Mouse (Mus musculus): ENCODE data around the gene Pip5k1b. TPM values are rescaled to one million over a fixed set of nuclear protein-coding genes. Genes with fewer than 3 reads are reported as not detected.

The Pip5k1b gene
- total RNA-seq, 1 experiment, result 2.1 TPM

DNA sequence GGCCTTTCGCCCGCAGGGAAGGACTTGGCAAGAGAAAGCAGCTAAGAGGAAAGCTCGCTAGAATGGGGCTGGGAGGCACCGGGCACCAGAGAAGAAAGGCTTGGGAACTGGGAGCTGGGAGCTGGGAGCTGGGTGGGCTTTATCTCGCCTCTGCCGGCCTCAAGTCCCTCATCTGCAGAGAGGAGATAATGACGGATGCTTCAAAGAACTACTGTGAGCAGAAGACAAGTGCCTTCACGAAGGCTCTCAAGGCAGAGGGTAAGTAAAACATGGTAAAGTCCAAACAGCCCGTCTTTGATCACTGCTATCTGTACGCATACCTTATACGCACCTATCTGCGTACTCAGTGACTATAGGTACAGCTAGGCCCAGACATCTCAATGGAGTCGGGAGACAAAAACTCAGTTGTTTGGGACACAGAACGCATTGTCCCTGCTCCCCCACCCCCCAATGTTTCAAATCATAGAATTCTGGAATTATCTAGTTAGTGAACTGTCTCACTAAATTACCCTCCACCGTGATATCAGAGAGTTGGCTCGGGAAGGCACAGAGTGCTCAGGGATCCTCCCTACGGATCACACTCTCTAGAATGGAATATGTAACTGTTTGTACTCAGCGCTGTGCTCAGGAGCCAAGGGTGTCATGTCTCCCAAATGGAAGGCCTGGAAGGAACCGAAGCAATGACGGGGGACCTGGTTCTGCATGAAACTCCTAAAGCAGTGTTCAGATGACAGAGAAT lies 42.4 kb downstream of the Pip5k1b start:
- H3K4me1 ChIP-seq (ENCODE audit: control insufficient read depth in 2 of 2, insufficient read depth in 2 of 2, low read length in 2 of 2, poor library complexity in 1 of 2), result no peaks in the 10 kb centered on the region

DNA sequence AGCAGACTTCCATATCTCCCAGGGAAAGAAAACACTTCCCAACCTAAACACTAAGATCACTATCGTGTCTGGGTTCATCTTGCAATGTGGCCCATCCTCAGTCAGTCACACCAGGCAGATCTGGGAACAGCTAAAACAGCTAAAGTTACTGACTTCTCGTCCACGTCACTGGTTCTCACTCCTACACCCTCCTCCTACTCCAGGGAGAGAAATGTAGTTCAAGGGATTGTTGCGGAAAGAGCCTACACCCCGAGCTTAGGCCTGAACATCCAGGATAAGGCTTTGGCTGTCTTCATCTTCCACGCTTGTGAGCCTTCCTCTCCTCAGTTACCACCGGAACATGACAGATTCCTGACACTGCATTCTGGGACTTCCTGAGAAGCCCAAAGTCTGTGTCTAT lies 43.7 kb downstream of the Pip5k1b start:
- TF ChIP-seq ZNF384 (IDR thresholded peaks at IDR 0.05; ENCODE audit: low read depth, low read length) (no peak), CHD2 (IDR thresholded peaks at IDR 0.05; ENCODE audit: low read depth, low read length) (no peak), MAFK (IDR thresholded peaks at IDR 0.05; ENCODE audit: insufficient read depth, low read depth, low read length) (no peak), HCFC1 (IDR thresholded peaks at IDR 0.05; ENCODE audit: borderline replicate concordance, insufficient read depth, low read length) (no peak), ZC3H11A (IDR thresholded peaks at IDR 0.05; ENCODE audit: borderline replicate concordance, low read depth, low read length) (no peak)
- H3K9ac ChIP-seq (ENCODE audit: insufficient read depth, low read depth, low read length, poor library complexity, severe bottlenecking), result no peak overlapping the region
- in situ Hi-C loops (cut with MboI; ENCODE audit: low sequenced_read_pairs in 2 of 2, unreplicated experiment in 2 of 2), result no loop called here
- no peak overlapping the region for H3K27ac ChIP-seq (ENCODE audit: insufficient read depth, low read depth, low read length, poor library complexity, severe bottlenecking)
- H3K4me1 ChIP-seq (ENCODE audit: control insufficient read depth in 2 of 2, insufficient read depth in 2 of 2, low read length in 2 of 2, poor library complexity in 1 of 2), result no peaks in the 10 kb centered on the region
- H3K4me3 ChIP-seq (ENCODE audit: insufficient read depth in 1 of 2, low read depth in 1 of 2, low read length in 2 of 2, poor library complexity in 1 of 2, severe bottlenecking in 1 of 2), result no peak overlapping the region
- no peak for DNase-seq (ENCODE audit: low read depth, low spot score)
- no peaks in the 10 kb centered on the region for H3K36me3 ChIP-seq (ENCODE audit: control insufficient read depth, insufficient read depth, low read length, poor library complexity, severe bottlenecking)
- no peaks in the 10 kb centered on the region for H3K9me3 ChIP-seq (ENCODE audit: control insufficient read depth, insufficient read depth, low read depth, low read length)

More for the DNA sequence above, 42.4 kb downstream of the Pip5k1b start:
- Histone ChIP-seq H3K9me3 (ENCODE audit: control insufficient read depth, insufficient read depth, low read depth, low read length) (no peaks in the 10 kb centered on the region), H3K9ac (ENCODE audit: insufficient read depth, low read depth, low read length, poor library complexity, severe bottlenecking) (no peak overlapping the region), H3K4me3 (ENCODE audit: insufficient read depth in 1 of 2, low read depth in 1 of 2, low read length in 2 of 2, poor library complexity in 1 of 2, severe bottlenecking in 1 of 2) (no peak overlapping the region), H3K36me3 (ENCODE audit: control insufficient read depth, insufficient read depth, low read length, poor library complexity, severe bottlenecking) (no peaks in the 10 kb centered on the region), H3K27ac (ENCODE audit: insufficient read depth, low read depth, low read length, poor library complexity, severe bottlenecking) (no peak overlapping the region)
- DNase-seq (ENCODE audit: low read depth, low spot score), result no peak
- in situ Hi-C loops (cut with MboI; ENCODE audit: low sequenced_read_pairs in 2 of 2, unreplicated experiment in 2 of 2), result no loop called here
- TF ChIP-seq HCFC1 (IDR thresholded peaks at IDR 0.05; ENCODE audit: borderline replicate concordance, insufficient read depth, low read length) (no peak), ZNF384 (IDR thresholded peaks at IDR 0.05; ENCODE audit: low read depth, low read length) (no peak), CHD2 (IDR thresholded peaks at IDR 0.05; ENCODE audit: low read depth, low read length) (no peak), ZC3H11A (IDR thresholded peaks at IDR 0.05; ENCODE audit: borderline replicate concordance, low read depth, low read length) (no peak), MAFK (IDR thresholded peaks at IDR 0.05; ENCODE audit: insufficient read depth, low read depth, low read length) (no peak)

DNA sequence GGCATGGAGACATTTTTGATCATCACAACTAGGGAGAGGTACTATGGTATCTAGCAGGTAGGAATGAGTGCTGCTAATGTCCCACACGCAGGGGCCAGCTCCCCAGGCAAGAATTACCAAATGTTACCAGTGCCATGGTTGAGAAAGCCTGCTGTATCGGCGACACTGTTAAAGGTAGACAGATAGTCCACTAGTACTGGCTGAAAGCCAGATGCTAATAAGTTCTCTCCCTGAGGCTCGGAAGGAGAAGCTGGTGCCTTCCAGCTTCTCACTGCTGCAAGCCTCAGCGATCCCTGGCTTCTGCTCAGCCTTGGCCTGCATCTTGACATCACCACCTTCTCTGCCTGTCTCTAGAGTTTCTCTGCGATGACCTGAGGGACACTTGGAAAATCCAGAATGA lies 46.3 kb downstream of the Pip5k1b start:
- TF ChIP-seq ZNF384 (IDR thresholded peaks at IDR 0.05; ENCODE audit: low read depth, low read length), result no peak
- TF ChIP-seq MAFK (IDR thresholded peaks at IDR 0.05; ENCODE audit: insufficient read depth, low read depth, low read length), result no peak
- TF ChIP-seq CHD2 (IDR thresholded peaks at IDR 0.05; ENCODE audit: low read depth, low read length), result no peak
- no peak for TF ChIP-seq ZC3H11A (IDR thresholded peaks at IDR 0.05; ENCODE audit: borderline replicate concordance, low read depth, low read length)
- no peak for TF ChIP-seq HCFC1 (IDR thresholded peaks at IDR 0.05; ENCODE audit: borderline replicate concordance, insufficient read depth, low read length)
- Histone ChIP-seq H3K9me3 (ENCODE audit: control insufficient read depth, insufficient read depth, low read depth, low read length) (no peaks in the 10 kb centered on the region), H3K36me3 (ENCODE audit: control insufficient read depth, insufficient read depth, low read length, poor library complexity, severe bottlenecking) (no peaks in the 10 kb centered on the region), H3K9ac (ENCODE audit: insufficient read depth, low read depth, low read length, poor library complexity, severe bottlenecking) (no peak overlapping the region), H3K4me3 (ENCODE audit: insufficient read depth in 1 of 2, low read depth in 1 of 2, low read length in 2 of 2, poor library complexity in 1 of 2, severe bottlenecking in 1 of 2) (no peak overlapping the region), H3K27ac (ENCODE audit: insufficient read depth, low read depth, low read length, poor library complexity, severe bottlenecking) (no peak overlapping the region), H3K4me1 (ENCODE audit: control insufficient read depth in 2 of 2, insufficient read depth in 2 of 2, low read length in 2 of 2, poor library complexity in 1 of 2) (no peaks in the 10 kb centered on the region)
- in situ Hi-C loops (cut with MboI; ENCODE audit: low sequenced_read_pairs in 2 of 2, unreplicated experiment in 2 of 2), result no loop called here
- no peak for DNase-seq (ENCODE audit: low read depth, low spot score)

DNA sequence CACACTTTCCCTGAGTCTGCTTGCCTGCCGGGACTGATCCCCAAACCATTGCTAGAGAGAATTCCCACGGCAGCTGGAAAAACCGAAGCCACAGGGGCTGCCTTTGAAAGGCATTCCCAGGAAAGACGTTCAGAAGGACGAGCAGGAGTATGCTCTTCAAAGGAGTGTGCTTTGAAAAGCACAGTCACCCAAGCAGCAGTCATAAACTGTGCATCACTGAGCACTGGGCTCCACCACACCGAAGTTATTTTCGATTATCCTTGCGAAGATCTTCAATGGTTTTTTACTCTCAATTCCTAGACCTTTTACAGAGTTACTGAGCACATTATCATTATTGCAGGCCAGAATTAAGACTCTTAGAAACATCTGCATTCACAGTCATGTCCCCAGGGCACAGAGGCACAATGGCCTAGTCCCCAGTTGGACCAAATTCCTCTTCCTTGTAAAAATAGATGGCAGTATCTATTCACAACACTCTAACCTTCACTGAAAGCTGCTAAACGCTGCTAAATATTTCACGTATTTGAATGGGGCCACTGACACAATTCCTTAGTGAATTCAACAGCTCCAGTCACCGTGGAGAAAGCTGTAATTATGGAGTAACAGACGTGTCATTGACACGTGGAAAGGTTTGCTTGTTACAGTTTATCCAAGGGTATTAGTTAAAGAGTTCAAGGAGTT lies 47.4 kb downstream of the Pip5k1b start:
- no peak for DNase-seq (ENCODE audit: low read depth, low spot score)
- Histone ChIP-seq H3K9ac (ENCODE audit: insufficient read depth, low read depth, low read length, poor library complexity, severe bottlenecking) (no peak overlapping the region), H3K36me3 (ENCODE audit: control insufficient read depth, insufficient read depth, low read length, poor library complexity, severe bottlenecking) (no peaks in the 10 kb centered on the region), H3K4me1 (ENCODE audit: control insufficient read depth in 2 of 2, insufficient read depth in 2 of 2, low read length in 2 of 2, poor library complexity in 1 of 2) (no peaks in the 10 kb centered on the region), H3K27ac (ENCODE audit: insufficient read depth, low read depth, low read length, poor library complexity, severe bottlenecking) (no peak overlapping the region), H3K9me3 (ENCODE audit: control insufficient read depth, insufficient read depth, low read depth, low read length) (no peaks in the 10 kb centered on the region), H3K4me3 (ENCODE audit: insufficient read depth in 1 of 2, low read depth in 1 of 2, low read length in 2 of 2, poor library complexity in 1 of 2, severe bottlenecking in 1 of 2) (no peak overlapping the region)
- no peak for TF ChIP-seq CHD2 (IDR thresholded peaks at IDR 0.05; ENCODE audit: low read depth, low read length)
- TF ChIP-seq ZNF384 (IDR thresholded peaks at IDR 0.05; ENCODE audit: low read depth, low read length), result no peak
- no peak for TF ChIP-seq MAFK (IDR thresholded peaks at IDR 0.05; ENCODE audit: insufficient read depth, low read depth, low read length)
- no peak for TF ChIP-seq ZC3H11A (IDR thresholded peaks at IDR 0.05; ENCODE audit: borderline replicate concordance, low read depth, low read length)
- TF ChIP-seq HCFC1 (IDR thresholded peaks at IDR 0.05; ENCODE audit: borderline replicate concordance, insufficient read depth, low read length), result no peak
- in situ Hi-C loops (cut with MboI; ENCODE audit: low sequenced_read_pairs in 2 of 2, unreplicated experiment in 2 of 2), result no loop called here
